Mouse (Mus musculus) hindbrain, embryonic 13.5 days (tissue): ENCODE measurements at regions not wholly inside any gene's neighbourhood (a gene's known extent, or its start where the extent isn't known, plus 50 kb on each side); places are given as distances from the start of the nearest gene placed in this dataset.
A peak's percentile ranks its signal among the peaks of the same experiment; 100 is the strongest.
"Not testable (repeated sequence)": the region's sequence is repeated elsewhere in the genome, so short reads cannot be mapped to it uniquely, and the experiment has no call there.

Experiments used
- ATAC-seq: fragments of 200-750 bp; cut with Nextera tagmentation; 2 replicates; pipeline ENCODE4 v1.8.0; 2017; ENCODE audit warnings: moderate TSS enrichment; ENCODE audit not compliant: low FRiP score
- H3K27ac ChIP-seq: fragments of 300-500 bp; sonication (generic); 2 replicates; pipeline ENCODE4 v1.5.1; 2015; ENCODE audit warnings: inconsistent platforms, mild to moderate bottlenecking, moderate library complexity
- H3K27me3 ChIP-seq: fragments of 300-500 bp; sonication (generic); 2 replicates; pipeline ENCODE4 v1.6.1; 2015; ENCODE audit warnings: mild to moderate bottlenecking, inconsistent platforms
- H3K36me3 ChIP-seq: fragments of 300-500 bp; sonication (generic); 2 replicates; pipeline ENCODE4 v1.6.1; 2015; ENCODE audit warnings: mild to moderate bottlenecking, inconsistent platforms
- H3K4me1 ChIP-seq: fragments of 300-500 bp; sonication (generic); replicated peaks from 2 replicates; pipeline ENCODE4 v1.6.1; 2015; ENCODE audit warnings: inconsistent platforms
- H3K4me2 ChIP-seq: fragments of 300-500 bp; sonication (generic); 2 replicates; pipeline ENCODE4 v1.6.1; 2015; ENCODE audit warnings: inconsistent platforms, mild to moderate bottlenecking, moderate library complexity
- H3K4me3 ChIP-seq: fragments of 300-500 bp; sonication (generic); 2 replicates; pipeline ENCODE4 v1.5.1; 2015; ENCODE audit warnings: mild to moderate bottlenecking, inconsistent platforms
- H3K9ac ChIP-seq: fragments of 300-500 bp; sonication (generic); 2 replicates; pipeline ENCODE4 v1.6.1; 2015; ENCODE audit warnings: mild to moderate bottlenecking, inconsistent platforms
- H3K9me3 ChIP-seq: fragments of 300-500 bp; sonication (generic); 2 replicates; pipeline ENCODE4 v1.6.1; 2016; ENCODE audit warnings: inconsistent platforms
- WGBS: fragments of 180-500 bp; shearing (Covaris S2); methylation state at CpG from one replicate; pipeline ENCODE4 v1.1.7; 2015; 5-methylcytosine and 5-hydroxymethylcytosine counted together

GRCm38 (mm10) chr15:90882349-90882748 lies 167.4 kb downstream of the Kif21a start:
- not testable (repeated sequence) for H3K4me1 ChIP-seq, H3K4me2 ChIP-seq, H3K27me3 ChIP-seq, H3K36me3 ChIP-seq, H3K9ac ChIP-seq, H3K9me3 ChIP-seq, ATAC-seq, H3K4me3 ChIP-seq, H3K27ac ChIP-seq
- 96% methylated on average over 19 of the region's 19 CpGs for WGBS

DNA sequence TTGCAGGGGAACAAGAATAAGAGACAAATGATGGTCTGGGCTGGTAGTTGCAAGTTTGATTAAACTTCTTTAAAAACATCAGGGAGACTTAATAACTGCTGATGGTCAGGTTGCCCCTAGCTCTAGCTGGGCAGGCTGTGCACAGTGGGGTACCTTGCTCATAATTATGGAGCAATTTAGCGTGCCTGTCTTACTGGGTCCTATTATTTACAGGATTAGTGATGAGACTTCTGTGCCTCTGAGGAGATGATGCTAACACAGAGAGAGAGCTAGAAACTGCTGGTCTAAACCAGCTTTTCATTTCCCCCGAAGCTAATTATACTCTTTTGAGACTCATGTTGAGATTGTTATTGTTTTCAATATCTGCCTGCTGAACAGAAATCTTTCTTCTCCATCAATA lies 180.3 kb downstream of the Kif21a start:
- Histone ChIP-seq H3K36me3 (no peaks in the 10 kb centered on the region), H3K4me2 (no peak overlapping the region), H3K9ac (no peak overlapping the region), H3K27me3 (no peaks in the 10 kb centered on the region), H3K4me1 (no peaks in the 10 kb centered on the region; the same call in 1 of the 2 replicates), H3K9me3 (no peaks in the 10 kb centered on the region), H3K4me3 (no peak overlapping the region), H3K27ac (no peak overlapping the region)
- 50% methylated on average over 2 of the region's 2 CpGs for WGBS
- no peak for ATAC-seq

DNA sequence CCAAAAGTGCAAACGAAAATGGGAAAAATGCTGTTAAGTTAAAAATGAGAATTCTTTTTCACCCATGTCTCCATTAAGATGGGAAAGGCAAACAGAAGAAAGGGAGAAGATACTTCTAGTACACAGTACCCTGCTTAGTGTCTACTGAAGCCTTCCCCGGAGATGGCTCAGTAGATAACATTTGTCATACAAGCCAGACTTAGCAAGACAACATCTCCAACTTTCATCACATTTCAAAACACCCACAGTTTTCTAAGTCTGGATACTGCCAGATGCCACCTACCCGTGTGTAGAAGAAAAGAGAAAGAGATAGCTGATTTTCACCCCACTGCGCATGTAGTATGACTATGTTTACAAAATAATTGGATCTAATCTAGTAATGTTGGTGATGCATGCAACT lies 174.5 kb upstream of the Cpne8 start:
- not testable (repeated sequence) for H3K27ac ChIP-seq, H3K4me1 ChIP-seq, H3K36me3 ChIP-seq, H3K9me3 ChIP-seq, H3K27me3 ChIP-seq, H3K9ac ChIP-seq, ATAC-seq, H3K4me2 ChIP-seq, H3K4me3 ChIP-seq
- 93% methylated on average over 1 of the region's 4 CpGs for WGBS

DNA sequence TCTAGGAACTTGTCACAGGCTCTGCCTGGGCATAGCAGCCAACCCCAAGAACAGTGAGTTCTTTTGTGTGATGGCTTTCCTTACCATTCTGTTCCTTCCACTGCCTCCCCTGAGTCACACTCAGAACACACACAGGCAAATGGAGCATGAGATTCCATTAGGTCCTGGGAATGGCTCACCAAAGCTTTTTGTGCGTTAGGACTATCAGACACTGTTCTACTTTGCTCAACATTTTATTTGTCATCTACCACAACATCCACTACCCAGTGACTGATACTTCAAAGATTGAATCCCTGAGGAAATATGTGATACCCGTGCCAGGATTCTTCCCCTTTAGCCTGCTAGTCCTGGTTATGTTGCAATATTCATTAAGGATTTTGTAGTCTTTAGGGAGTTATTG lies 172.8 kb upstream of the Cpne8 start:
- H3K36me3 ChIP-seq = no peaks in the 10 kb centered on the region
- H3K4me1 ChIP-seq = no peaks in the 10 kb centered on the region
- WGBS = 90% methylated on average over 2 of the region's 2 CpGs
- no peaks in the 10 kb centered on the region for H3K27me3 ChIP-seq
- no peak overlapping the region for H3K27ac ChIP-seq
- no peak overlapping the region for H3K9ac ChIP-seq
- H3K4me3 ChIP-seq = no peak overlapping the region
- no peaks in the 10 kb centered on the region for H3K9me3 ChIP-seq
- no peak overlapping the region for H3K4me2 ChIP-seq
- no peak for ATAC-seq

DNA sequence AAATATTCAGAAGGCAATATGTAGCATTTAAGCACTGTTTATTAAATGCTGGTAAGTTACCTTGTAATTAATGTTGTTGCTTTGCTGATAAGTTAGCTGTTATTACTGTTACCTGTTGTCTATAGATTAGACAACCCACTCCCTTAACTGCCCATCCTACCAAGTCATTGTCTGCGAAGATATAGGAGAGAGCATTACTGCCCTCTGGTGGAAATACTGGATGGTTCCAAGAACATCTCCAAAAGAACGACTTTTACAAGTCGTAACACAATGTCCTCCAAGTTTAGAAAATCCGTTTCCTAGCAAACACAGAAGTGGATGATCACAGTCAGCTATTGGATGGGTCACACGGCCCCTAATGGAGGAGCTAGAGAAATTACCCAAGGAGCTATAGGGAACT lies 162.2 kb upstream of the Cpne8 start:
- Histone ChIP-seq H3K4me1 (no peaks in the 10 kb centered on the region), H3K27me3 (no peaks in the 10 kb centered on the region), H3K36me3 (no peaks in the 10 kb centered on the region), H3K27ac (no peak overlapping the region), H3K4me3 (no peak overlapping the region), H3K4me2 (no peak overlapping the region), H3K9me3 (no peaks in the 10 kb centered on the region), H3K9ac (no peak overlapping the region)
- no peak for ATAC-seq
- 26% methylated on average over 5 of the region's 5 CpGs for WGBS

- Histone ChIP-seq H3K27me3 (no peaks in the 10 kb centered on the region), H3K27ac (no peak overlapping the region), H3K4me2 (no peak overlapping the region), H3K4me3 (no peak overlapping the region), H3K4me1 (no peaks in the 10 kb centered on the region), H3K9me3 (peaks cover 6% of the 10 kb centered on the region; the same call in 1 of the 2 replicates), H3K36me3 (no peaks in the 10 kb centered on the region), H3K9ac (no peak overlapping the region)
- ATAC-seq = no peak
- WGBS = 76% methylated on average over 7 of the region's 7 CpGs
Observed at GRCm38 (mm10) chr15:90835586-90835985, 156.4 kb upstream of the Cpne8 start.

DNA sequence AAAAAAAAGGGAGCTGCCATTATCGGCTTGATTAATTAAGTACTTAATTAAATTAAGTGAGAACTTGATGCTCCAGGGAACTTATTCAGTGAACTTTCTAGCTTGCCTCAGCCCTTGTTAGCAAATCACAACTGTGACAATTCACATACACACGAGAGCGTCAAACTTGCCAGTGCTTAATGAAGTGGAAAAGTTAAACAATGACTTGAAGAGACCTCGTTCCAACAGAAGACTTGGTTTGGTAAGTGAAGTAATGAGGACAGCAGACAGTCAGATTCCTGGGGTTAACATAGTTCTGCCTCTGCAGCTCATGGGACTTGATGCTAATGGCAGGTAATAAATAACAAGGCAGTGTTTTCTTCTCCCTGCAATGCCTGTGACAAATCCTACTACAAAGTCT lies 148.6 kb upstream of the Cpne8 start:
- Histone ChIP-seq H3K4me2 (no peak overlapping the region), H3K36me3 (no peaks in the 10 kb centered on the region), H3K4me1 (peaks cover 3% of the 10 kb centered on the region), H3K27ac (no peak overlapping the region), H3K9ac (no peak overlapping the region), H3K9me3 (peaks cover 9% of the 10 kb centered on the region; the same call in 1 of the 2 replicates), H3K27me3 (no peaks in the 10 kb centered on the region), H3K4me3 (no peak overlapping the region)
- 9% methylated on average over 4 of the region's 4 CpGs for WGBS
- ATAC-seq = no peak

GRCm38 (mm10) chr15:90822306-90822705 lies 143.1 kb upstream of the Cpne8 start:
- 93% methylated on average over 6 of the region's 6 CpGs for WGBS
- Histone ChIP-seq H3K9ac (no peak overlapping the region), H3K27me3 (0 out of 2 replicates have a peak, but pooled peaks cover 3% of the 10 kb centered on the region), H3K4me2 (no peak overlapping the region), H3K4me3 (no peak overlapping the region), H3K27ac (no peak overlapping the region), H3K9me3 (no peaks in the 10 kb centered on the region), H3K36me3 (no peaks in the 10 kb centered on the region), H3K4me1 (peaks cover 8% of the 10 kb centered on the region)
- ATAC-seq = no peak

GRCm38 (mm10) chr15:90819949-90820655 lies 140.9 kb upstream of the Cpne8 start:
- Histone ChIP-seq H3K27me3 (0 out of 2 replicates have a peak, but pooled peaks cover 3% of the 10 kb centered on the region), H3K9me3 (no peaks in the 10 kb centered on the region), H3K36me3 (no peaks in the 10 kb centered on the region), H3K4me3 (no peak overlapping the region), H3K27ac (no peak overlapping the region), H3K4me2 (peak overlapping the region; percentile 6), H3K9ac (no peak overlapping the region), H3K4me1 (peaks cover 8% of the 10 kb centered on the region)
- 18% methylated on average over 14 of the region's 14 CpGs for WGBS
- no peak for ATAC-seq

GRCm38 (mm10) chr15:90818161-90818560 lies 138.9 kb upstream of the Cpne8 start:
- no peak overlapping the region for H3K4me2 ChIP-seq
- peaks cover 8% of the 10 kb centered on the region for H3K4me1 ChIP-seq
- no peak for ATAC-seq
- H3K27ac ChIP-seq = no peak overlapping the region
- no peak overlapping the region for H3K9ac ChIP-seq
- H3K9me3 ChIP-seq = no peaks in the 10 kb centered on the region
- no peak overlapping the region for H3K4me3 ChIP-seq
- no peaks in the 10 kb centered on the region for H3K36me3 ChIP-seq
- WGBS = 76% methylated on average over 4 of the region's 4 CpGs
- H3K27me3 ChIP-seq = 0 out of 2 replicates have a peak, but pooled peaks cover 3% of the 10 kb centered on the region

DNA sequence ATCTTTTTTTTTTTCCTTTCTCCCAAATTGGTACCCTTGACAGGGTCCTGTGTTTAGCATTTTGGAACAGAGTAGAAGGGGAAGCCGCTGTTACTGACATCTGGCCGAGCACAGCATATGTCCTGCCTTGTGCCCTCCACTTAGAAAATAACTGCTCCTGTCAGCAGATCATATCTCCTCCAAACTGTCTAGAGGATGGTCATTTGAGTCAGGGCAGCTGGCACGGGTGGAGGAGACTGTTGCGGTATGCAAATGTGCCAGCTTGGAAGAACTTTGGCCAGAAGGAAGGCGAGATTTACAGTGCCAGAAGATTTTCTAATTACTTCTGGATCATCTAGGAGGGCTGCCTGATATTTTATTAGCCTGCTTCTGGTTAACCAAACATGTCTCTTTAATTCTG lies 134.7 kb upstream of the Cpne8 start:
- H3K9me3 ChIP-seq = no peaks in the 10 kb centered on the region
- no peak overlapping the region for H3K4me3 ChIP-seq
- H3K9ac ChIP-seq = no peak overlapping the region
- no peak overlapping the region for H3K4me2 ChIP-seq
- H3K27me3 ChIP-seq = 0 out of 2 replicates have a peak, but pooled peaks cover 3% of the 10 kb centered on the region
- no peak for ATAC-seq
- 76% methylated on average over 5 of the region's 5 CpGs for WGBS
- no peaks in the 10 kb centered on the region for H3K4me1 ChIP-seq
- no peak overlapping the region for H3K27ac ChIP-seq
- H3K36me3 ChIP-seq = no peaks in the 10 kb centered on the region

DNA sequence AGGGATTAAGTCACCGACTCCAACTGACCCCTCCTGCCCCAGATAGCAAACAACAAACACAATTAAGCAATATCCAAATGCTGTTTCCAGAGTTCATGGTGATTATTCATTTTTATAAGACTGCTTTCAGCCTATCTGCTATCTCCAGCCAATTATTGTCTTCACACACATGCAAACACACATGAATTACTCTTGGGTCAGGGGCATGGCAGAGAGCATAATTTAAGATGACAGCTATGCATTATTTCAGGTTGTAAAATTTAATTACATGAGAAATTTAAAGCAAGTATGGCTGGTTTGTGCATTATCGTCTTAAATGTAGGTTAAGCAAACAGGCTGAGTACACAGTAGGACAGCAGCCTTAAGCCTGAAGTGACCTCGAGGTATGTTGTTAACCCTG lies 131.1 kb upstream of the Cpne8 start:
- Histone ChIP-seq H3K4me3 (no peak overlapping the region), H3K36me3 (no peaks in the 10 kb centered on the region), H3K4me1 (no peaks in the 10 kb centered on the region), H3K27ac (no peak overlapping the region), H3K9ac (no peak overlapping the region), H3K4me2 (no peak overlapping the region), H3K9me3 (no peaks in the 10 kb centered on the region), H3K27me3 (no peaks in the 10 kb centered on the region)
- ATAC-seq = no peak
- 79% methylated on average over 3 of the region's 3 CpGs for WGBS

DNA sequence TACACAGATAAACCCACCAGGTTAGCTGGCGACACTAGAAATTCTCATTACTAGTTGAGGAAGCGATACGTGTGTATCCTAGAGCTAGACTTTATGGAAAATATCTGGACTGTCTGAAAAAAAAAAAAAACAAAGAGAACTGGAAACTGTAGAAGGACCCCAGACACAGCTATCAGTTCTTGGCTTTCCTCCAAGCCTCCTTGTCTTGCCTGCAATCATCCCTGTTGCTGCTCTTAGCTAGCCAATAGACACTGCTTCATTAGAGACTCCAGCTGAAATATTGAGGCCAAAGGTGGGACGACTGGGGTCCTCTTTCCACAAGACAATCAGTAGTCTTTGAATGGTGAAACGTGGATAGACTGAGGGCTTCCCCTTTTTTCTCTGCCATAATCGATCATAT lies 129.0 kb upstream of the Cpne8 start:
- H3K4me3 ChIP-seq = no peak overlapping the region
- H3K36me3 ChIP-seq = no peaks in the 10 kb centered on the region
- H3K9ac ChIP-seq = no peak overlapping the region
- H3K9me3 ChIP-seq = no peaks in the 10 kb centered on the region
- no peaks in the 10 kb centered on the region for H3K27me3 ChIP-seq
- H3K27ac ChIP-seq = no peak overlapping the region
- H3K4me1 ChIP-seq = no peaks in the 10 kb centered on the region
- no peak for ATAC-seq
- H3K4me2 ChIP-seq = no peak overlapping the region
- WGBS = 67% methylated on average over 6 of the region's 6 CpGs
